Mouse (Mus musculus) limb, embryonic 14.5 days (tissue): ENCODE data around the gene Arl15. TPM values are rescaled to one million over a fixed set of nuclear protein-coding genes. Genes with fewer than 3 reads are reported as not detected.

Experiments
- ATAC-seq: fragments of 200-750 bp; cut with Nextera tagmentation; 2 replicates; pipeline ENCODE4 v1.8.0; 2017; ENCODE audit warnings: low read depth, moderate number of reproducible peaks, moderate TSS enrichment; ENCODE audit not compliant: low FRiP score
- DNase-seq: peaks from one replicate; pipeline ENCODE4 v3.0.0-alpha.2; 2015; ENCODE audit warnings: low spot score
- H3K27ac ChIP-seq: fragments of 300-500 bp; sonication (generic); replicated peaks from 2 replicates; pipeline ENCODE4 v1.5.1; 2014; ENCODE audit warnings: low read depth, mild to moderate bottlenecking, low read length, moderate library complexity, mixed read lengths
- H3K27me3 ChIP-seq: fragments of 300-500 bp; sonication (generic); 2 replicates; pipeline ENCODE4 v1.6.1; 2014; ENCODE audit warnings: low read length, mixed read lengths; ENCODE audit not compliant: control insufficient read depth, insufficient read depth
- H3K36me3 ChIP-seq: fragments of 300-500 bp; sonication (generic); 2 replicates; pipeline ENCODE4 v1.6.1; 2014; ENCODE audit warnings: mild to moderate bottlenecking, low read length, moderate library complexity, mixed read lengths; ENCODE audit not compliant: control insufficient read depth, insufficient read depth
- H3K4me1 ChIP-seq: fragments of 300-500 bp; sonication (generic); 2 replicates; pipeline ENCODE4 v1.6.1; 2014; ENCODE audit warnings: antibody characterized with exemption, low read length, mixed read lengths; ENCODE audit not compliant: control insufficient read depth, insufficient read depth
- H3K4me2 ChIP-seq: fragments of 300-500 bp; sonication (generic); replicated peaks from 2 replicates; pipeline ENCODE4 v1.6.1; 2014; ENCODE audit warnings: low read depth, mild to moderate bottlenecking, low read length, moderate library complexity; ENCODE audit not compliant: severe bottlenecking
- H3K4me3 ChIP-seq: fragments of 300-500 bp; sonication (generic); replicated peaks from 2 replicates; pipeline ENCODE4 v1.5.1; 2014; ENCODE audit warnings: low read length
- H3K9ac ChIP-seq: fragments of 300-500 bp; sonication (generic); 2 replicates; pipeline ENCODE4 v1.6.1; 2014; ENCODE audit warnings: mild to moderate bottlenecking, low read depth, low read length, moderate library complexity; ENCODE audit not compliant: severe bottlenecking
- H3K9me3 ChIP-seq: fragments of 300-500 bp; sonication (generic); 2 replicates; pipeline ENCODE4 v1.6.1; 2016; ENCODE audit warnings: low read length; ENCODE audit not compliant: control insufficient read depth
- POLR2A ChIP-seq: fragments of 200-500 bp; IDR thresholded peaks from 2 replicates; pipeline ENCODE4 v1.8.0; 2012; ENCODE audit warnings: inconsistent platforms, mild to moderate bottlenecking, moderate library complexity, borderline replicate concordance; ENCODE audit not compliant: insufficient read depth, insufficient read length; ENCODE audit errors: extremely low read depth
- WGBS: fragments of 180-500 bp; shearing (Covaris S2); extraction: QIAGEN DNeasy Blood & Tissue Kit; methylation state at CpG from one replicate; pipeline ENCODE4 v1.1.7; 2014; 5-methylcytosine and 5-hydroxymethylcytosine counted together
- polyA plus RNA-seq, 2 experiments: library from polyadenylated mRNA; depleted of rRNA in 1 of 2; stranded (reverse) in 1 of 2; unstranded in 1 of 2; fragments of >200 nt; fragmentation: Nextera tagmentation in 1 of 2; extraction: Ambion mirVana in 1 of 2; gene quantifications; 2 replicates each; pipeline versions ENCODE4 v1.2.1 to v1.2.3; 2012 to 2014

Gene Arl15
- polyA plus RNA-seq, 2 experiments: 10.1 to 10.7 TPM

GRCm38 (mm10) chr13:113854146-113854545 lies 59.8 kb downstream of the Arl15 start:
- Histone ChIP-seq H3K4me2 (no peak overlapping the region), H3K4me3 (no peak overlapping the region), H3K4me1 (peaks cover 11% of the 10 kb centered on the region), H3K27me3 (no peaks in the 10 kb centered on the region), H3K9ac (no peak overlapping the region), H3K36me3 (no peaks in the 10 kb centered on the region), H3K9me3 (no peaks in the 10 kb centered on the region), H3K27ac (no peak overlapping the region)
- ATAC-seq (no peak), DNase-seq (no peak)
- 84% methylated on average over 4 of the region's 4 CpGs for WGBS
- no peak for TF ChIP-seq POLR2A

- 70% methylated on average over 13 of the region's 13 CpGs for WGBS
Observed at GRCm38 (mm10) chr13:113854551-113855312, 60.4 kb downstream of the Arl15 start.

GRCm38 (mm10) chr13:113856946-113857345 lies 62.6 kb downstream of the Arl15 start:
- H3K9me3 ChIP-seq: no peaks in the 10 kb centered on the region
- peaks cover 25% of the 10 kb centered on the region for H3K4me1 ChIP-seq
- H3K4me2 ChIP-seq: no peak overlapping the region
- no peak overlapping the region for H3K4me3 ChIP-seq
- WGBS: 82% methylated on average over 4 of the region's 4 CpGs
- no peak overlapping the region for H3K27ac ChIP-seq
- TF ChIP-seq POLR2A: no peak
- H3K36me3 ChIP-seq: no peaks in the 10 kb centered on the region
- no peak for ATAC-seq
- no peak overlapping the region for H3K9ac ChIP-seq
- no peak for DNase-seq
- H3K27me3 ChIP-seq: no peaks in the 10 kb centered on the region

More at GRCm38 (mm10) chr13:113854551-113855312, 60.4 kb downstream of the Arl15 start:
- Histone ChIP-seq H3K27ac (no peak overlapping the region), H3K9ac (no peak overlapping the region), H3K27me3 (no peaks in the 10 kb centered on the region), H3K36me3 (no peaks in the 10 kb centered on the region), H3K4me1 (peaks cover 17% of the 10 kb centered on the region), H3K4me3 (no peak overlapping the region), H3K9me3 (no peaks in the 10 kb centered on the region), H3K4me2 (no peak overlapping the region)
- DNase-seq (no peak), ATAC-seq (no peak)
- no peak for TF ChIP-seq POLR2A

- Histone ChIP-seq H3K4me1 (peaks cover 25% of the 10 kb centered on the region), H3K9me3 (no peaks in the 10 kb centered on the region), H3K4me2 (no peak overlapping the region), H3K27me3 (no peaks in the 10 kb centered on the region), H3K9ac (no peak overlapping the region), H3K27ac (no peak overlapping the region), H3K36me3 (no peaks in the 10 kb centered on the region), H3K4me3 (no peak overlapping the region)
- 52% methylated on average over 13 of the region's 13 CpGs for WGBS
- DNase-seq (no peak), ATAC-seq (no peak)
- TF ChIP-seq POLR2A: no peak
Observed at GRCm38 (mm10) chr13:113858667-113859391, 64.5 kb downstream of the Arl15 start.

- peaks cover 25% of the 10 kb centered on the region for H3K4me1 ChIP-seq
- H3K36me3 ChIP-seq: no peaks in the 10 kb centered on the region
- no peak overlapping the region for H3K9ac ChIP-seq
- H3K27me3 ChIP-seq: no peaks in the 10 kb centered on the region
- no peak overlapping the region for H3K4me2 ChIP-seq
- no peak for TF ChIP-seq POLR2A
- ATAC-seq: no peak
- no peaks in the 10 kb centered on the region for H3K9me3 ChIP-seq
- no peak overlapping the region for H3K27ac ChIP-seq
- no peak for DNase-seq
- 81% methylated on average over 11 of the region's 11 CpGs for WGBS
- no peak overlapping the region for H3K4me3 ChIP-seq
Observed at GRCm38 (mm10) chr13:113859392-113859776, 65.1 kb downstream of the Arl15 start.
